Mouse (Mus musculus) cerebellum, adult 2 months (tissue): ENCODE measurements at regions not wholly inside any gene's neighbourhood (a gene's known extent, or its start where the extent isn't known, plus 50 kb on each side); places are given as distances from the start of the nearest gene placed in this dataset.

ENCODE experiments used
- DNase-seq, 2 experiments: peaks; one replicate each; pipeline ENCODE4 v3.0.0; 2021
- H3K27ac ChIP-seq: fragments of 200-500 bp; 2 replicates; pipeline ENCODE4 v1.5.1; 2012; ENCODE audit warnings: low read length, control low read depth, inconsistent platforms; ENCODE audit not compliant: insufficient read depth
- H3K27me3 ChIP-seq: fragments of 200-500 bp; 2 replicates; pipeline ENCODE4 v1.6.1; 2012; ENCODE audit warnings: inconsistent platforms, mild to moderate bottlenecking, low read length, moderate library complexity; ENCODE audit not compliant: control insufficient read depth, insufficient read depth
- H3K4me1 ChIP-seq: fragments of 200-500 bp; 2 replicates; pipeline ENCODE4 v1.6.1; 2011; ENCODE audit warnings: low read length; ENCODE audit not compliant: control insufficient read depth, insufficient read depth
- H3K4me3 ChIP-seq: fragments of 200-500 bp; replicated peaks from 2 replicates; pipeline ENCODE3; 2011; ENCODE audit warnings: mild to moderate bottlenecking, low read depth, low read length, control low read depth; ENCODE audit not compliant: insufficient read depth
- CTCF ChIP-seq: fragments of 200-500 bp; IDR thresholded peaks from 2 replicates; pipeline ENCODE4 v1.5.1; 2011; ENCODE audit warnings: low read depth, mild to moderate bottlenecking, control low read depth, low read length, moderate library complexity, borderline replicate concordance; ENCODE audit not compliant: insufficient read depth
- POLR2A ChIP-seq: fragments of 200-500 bp; IDR thresholded peaks from 2 replicates; pipeline ENCODE4 v1.6.1; 2011; ENCODE audit warnings: low read length, control low read depth, borderline replicate concordance; ENCODE audit not compliant: insufficient read depth
- WGBS: fragments of 180-500 bp; shearing (Covaris S2); methylation state at CpG from one replicate; pipeline ENCODE4 v1.1.7; 2018; 5-methylcytosine and 5-hydroxymethylcytosine counted together

- DNase-seq: no peak
These were observed 93.0 kb upstream of the Tram1l1 start for GRCm38 (mm10) chr3:124227701-124228100.

GRCm38 (mm10) chr3:124240936-124241733, 79.5 kb upstream of the Tram1l1 start:
- DNase-seq: no peak
- no peak overlapping the region for H3K27ac ChIP-seq
- no peak for TF ChIP-seq POLR2A
- no peak for TF ChIP-seq CTCF
- WGBS: 69% methylated on average over 5 of the region's 5 CpGs
- H3K27me3 ChIP-seq: no peaks in the 10 kb centered on the region
- no peaks in the 10 kb centered on the region for H3K4me1 ChIP-seq
- no peak overlapping the region for H3K4me3 ChIP-seq

More at GRCm38 (mm10) chr3:124227701-124228100, 93.0 kb upstream of the Tram1l1 start:
- Histone ChIP-seq H3K27me3 (no peaks in the 10 kb centered on the region), H3K27ac (no peak overlapping the region), H3K4me1 (no peaks in the 10 kb centered on the region), H3K4me3 (no peak overlapping the region)
- TF ChIP-seq POLR2A: no peak
- TF ChIP-seq CTCF: no peak

- H3K4me1 ChIP-seq: no peaks in the 10 kb centered on the region
- 97% methylated on average over 1 of the region's 1 CpGs for WGBS
- DNase-seq: no peak
- no peak overlapping the region for H3K4me3 ChIP-seq
- TF ChIP-seq POLR2A (no peak), CTCF (no peak)
- no peak overlapping the region for H3K27ac ChIP-seq
- no peaks in the 10 kb centered on the region for H3K27me3 ChIP-seq
These were observed 79.0 kb upstream of the Tram1l1 start for GRCm38 (mm10) chr3:124241734-124242006.

GRCm38 (mm10) chr3:124262150-124262549, 58.5 kb upstream of the Tram1l1 start:
- WGBS: 86% methylated on average over 3 of the region's 3 CpGs
- Histone ChIP-seq H3K27ac (no peak overlapping the region), H3K4me1 (no peaks in the 10 kb centered on the region; the same call in 1 of the 2 replicates), H3K27me3 (no peaks in the 10 kb centered on the region), H3K4me3 (no peak overlapping the region)
- TF ChIP-seq CTCF (no peak), POLR2A (no peak)
- DNase-seq: no peak

GRCm38 (mm10) chr3:124266821-124267220, 53.8 kb upstream of the Tram1l1 start:
- DNase-seq: peak in 1 of 2 experiments; percentile 22
- no peak for TF ChIP-seq CTCF
- no peak for TF ChIP-seq POLR2A
- no peak overlapping the region; the same call in 1 of the 2 replicates for H3K27ac ChIP-seq
- no peaks in the 10 kb centered on the region; the same call in 1 of the 2 replicates for H3K4me1 ChIP-seq
- 17% methylated on average over 5 of the region's 5 CpGs for WGBS
- H3K4me3 ChIP-seq: no peak overlapping the region
- no peaks in the 10 kb centered on the region for H3K27me3 ChIP-seq

- no peak overlapping the region for H3K27ac ChIP-seq
- H3K4me1 ChIP-seq: peaks cover 4% of the 10 kb centered on the region; the same call in 1 of the 2 replicates
- H3K4me3 ChIP-seq: no peak overlapping the region
- no peak for TF ChIP-seq CTCF
- peak in 1 of 2 experiments; percentile 34 for DNase-seq
- WGBS: 23% methylated on average over 5 of the region's 5 CpGs
- H3K27me3 ChIP-seq: no peaks in the 10 kb centered on the region
These were observed 50.1 kb upstream of the Tram1l1 start for GRCm38 (mm10) chr3:124270506-124270905.
